Mouse (Mus musculus) midbrain, embryonic 16.5 days (tissue): ENCODE data around the gene Tmem178. TPM values are rescaled to one million over a fixed set of nuclear protein-coding genes. Genes with fewer than 3 reads are reported as not detected.

Source experiments
- ATAC-seq: fragments of 200-750 bp; cut with Nextera tagmentation; 2 replicates; pipeline ENCODE4 v1.8.0; 2017; ENCODE audit warnings: moderate TSS enrichment
- H3K27ac ChIP-seq: fragments of 300-500 bp; sonication (generic); 2 replicates; pipeline ENCODE4 v1.5.1; 2014; ENCODE audit warnings: mild to moderate bottlenecking, low read length, mixed read lengths
- H3K27me3 ChIP-seq: fragments of 300-500 bp; sonication (generic); 2 replicates; pipeline ENCODE4 v1.6.1; 2014; ENCODE audit warnings: low read depth, low read length, mixed read lengths; ENCODE audit not compliant: control insufficient read depth, insufficient read depth
- H3K36me3 ChIP-seq: fragments of 300-500 bp; sonication (generic); 2 replicates; pipeline ENCODE4 v1.6.1; 2014; ENCODE audit warnings: mild to moderate bottlenecking, low read length, moderate library complexity, mixed read lengths; ENCODE audit not compliant: control insufficient read depth, insufficient read depth
- H3K4me1 ChIP-seq: fragments of 300-500 bp; sonication (generic); 2 replicates; pipeline ENCODE4 v1.6.1; 2014; ENCODE audit warnings: mild to moderate bottlenecking, low read length, mixed read lengths; ENCODE audit not compliant: control insufficient read depth, insufficient read depth
- H3K4me2 ChIP-seq: fragments of 300-500 bp; sonication (generic); 2 replicates; pipeline ENCODE4 v1.6.1; 2014; ENCODE audit warnings: mild to moderate bottlenecking, low read length, mixed read lengths
- H3K4me3 ChIP-seq: fragments of 300-500 bp; sonication (generic); 2 replicates; pipeline ENCODE4 v1.5.1; 2014; ENCODE audit warnings: low read depth, mild to moderate bottlenecking, low read length, moderate library complexity, mixed read lengths
- H3K9ac ChIP-seq: fragments of 300-500 bp; sonication (generic); 2 replicates; pipeline ENCODE4 v1.6.1; 2014; ENCODE audit warnings: low read depth, low read length, mixed read lengths
- H3K9me3 ChIP-seq: fragments of 300-500 bp; sonication (generic); replicated peaks from 2 replicates; pipeline ENCODE4 v1.6.1; 2014; ENCODE audit warnings: mild to moderate bottlenecking, low read length, mixed read lengths; ENCODE audit not compliant: control insufficient read depth, poor library complexity, severe bottlenecking
- WGBS: fragments of 180-500 bp; shearing (Covaris S2); extraction: QIAGEN DNeasy Blood & Tissue Kit; methylation state at CpG from one replicate; pipeline ENCODE4 v1.1.7; 2014; 5-methylcytosine and 5-hydroxymethylcytosine counted together
- polyA plus RNA-seq: library from polyadenylated mRNA; unstranded; fragments of >200 nt; fragmentation: Nextera tagmentation; extraction: Ambion mirVana; gene quantifications from 2 replicates; pipeline ENCODE4 v1.2.1, GENCODE M21; 2015

Gene Tmem178
- polyA plus RNA-seq, 1 experiment from 2014 or later: 20.8 TPM

- Histone ChIP-seq H3K4me3 (no peak overlapping the region), H3K9me3 (no peaks in the 10 kb centered on the region), H3K27me3 (no peaks in the 10 kb centered on the region), H3K36me3 (no peaks in the 10 kb centered on the region), H3K4me1 (no peaks in the 10 kb centered on the region), H3K27ac (no peak overlapping the region), H3K4me2 (no peak overlapping the region), H3K9ac (no peak overlapping the region)
- 94% methylated on average over 9 of the region's 9 CpGs for WGBS
- ATAC-seq: no peak
Observed at GRCm38 (mm10) chr17:81045525-81046150, 101.2 kb downstream of the Tmem178 start.

GRCm38 (mm10) chr17:81047930-81048564 lies 103.6 kb downstream of the Tmem178 start:
- H3K27ac ChIP-seq: no peak overlapping the region
- 0 out of 2 replicates have a peak, but pooled peaks cover 3% of the 10 kb centered on the region for H3K36me3 ChIP-seq
- ATAC-seq: no peak
- H3K4me3 ChIP-seq: no peak overlapping the region
- WGBS: 87% methylated on average over 7 of the region's 7 CpGs
- H3K9ac ChIP-seq: no peak overlapping the region
- H3K4me1 ChIP-seq: no peaks in the 10 kb centered on the region
- H3K27me3 ChIP-seq: no peaks in the 10 kb centered on the region
- no peak overlapping the region for H3K4me2 ChIP-seq
- H3K9me3 ChIP-seq: no peaks in the 10 kb centered on the region

Other genes starting within 250 kb of the Tmem178 start
- 21.2 and 26.3 TPM in 2 replicates for gene Map4k3, start 216.1 kb upstream of the Tmem178 start, polyA plus RNA-seq
- 6.9 and 7.2 TPM in 2 replicates for gene Thumpd2, start 120.5 kb downstream of the Tmem178 start, polyA plus RNA-seq